Mouse (Mus musculus): ENCODE measurements around the gene Rbfox1. TPM values are rescaled to one million over a fixed set of nuclear protein-coding genes. Genes with fewer than 3 reads are reported as not detected.

Rbfox1 gene
- total and polyA plus RNA-seq, 2 experiments from 2014 or later: 129 to 214 TPM

GRCm38 (mm10) chr16:7282257-7282656 lies 1397.1 kb downstream of the Rbfox1 start:
- 48% methylated on average over 7 of the region's 7 CpGs for WGBS
- Histone ChIP-seq H3K4me1 (ENCODE audit: insufficient read depth) (no peaks in the 10 kb centered on the region), H3K9me3 (ENCODE audit: low read length) (no peaks in the 10 kb centered on the region), H3K4me2 (ENCODE audit: low read depth) (no peak overlapping the region), H3K36me3 (ENCODE audit: insufficient read depth) (no peaks in the 10 kb centered on the region), H3K27me3 (ENCODE audit: insufficient read depth, low read length) (no peaks in the 10 kb centered on the region), H3K9ac (no peak overlapping the region), H3K27ac (ENCODE audit: low read depth, low read length) (no peak overlapping the region), H3K4me3 (ENCODE audit: low read depth, low read length) (no peak overlapping the region)
- peak; percentile 76 for ATAC-seq
- no peak for TF ChIP-seq CTCF (IDR thresholded peaks at IDR 0.05; ENCODE audit: low read depth)
- peak; percentile 60 for DNase-seq

GRCm38 (mm10) chr16:7292985-7293805 lies 1408.0 kb downstream of the Rbfox1 start:
- DNase-seq (peak; percentile 15), ATAC-seq (no peak)
- TF ChIP-seq CTCF (IDR thresholded peaks at IDR 0.05; ENCODE audit: low read depth): no peak
- H3K27ac ChIP-seq (ENCODE audit: low read depth, low read length): no peak overlapping the region
- 47% methylated on average over 16 of the region's 16 CpGs for WGBS
- no peak overlapping the region for H3K4me3 ChIP-seq (ENCODE audit: low read depth, low read length)
- H3K4me2 ChIP-seq (ENCODE audit: low read depth): no peak overlapping the region
- no peak overlapping the region for H3K9ac ChIP-seq
- no peaks in the 10 kb centered on the region for H3K4me1 ChIP-seq (ENCODE audit: insufficient read depth)
- H3K36me3 ChIP-seq (ENCODE audit: insufficient read depth): no peaks in the 10 kb centered on the region
- no peaks in the 10 kb centered on the region for H3K9me3 ChIP-seq (ENCODE audit: low read length)
- no peaks in the 10 kb centered on the region for H3K27me3 ChIP-seq (ENCODE audit: insufficient read depth, low read length)

- Histone ChIP-seq H3K9ac (no peak overlapping the region), H3K9me3 (ENCODE audit: low read length) (no peaks in the 10 kb centered on the region), H3K27ac (ENCODE audit: low read depth, low read length) (no peak overlapping the region), H3K4me2 (ENCODE audit: low read depth) (no peak overlapping the region), H3K27me3 (ENCODE audit: insufficient read depth, low read length) (no peaks in the 10 kb centered on the region), H3K4me1 (ENCODE audit: insufficient read depth) (no peaks in the 10 kb centered on the region), H3K36me3 (ENCODE audit: insufficient read depth) (no peaks in the 10 kb centered on the region), H3K4me3 (ENCODE audit: low read depth, low read length) (no peak overlapping the region)
- no peak for TF ChIP-seq CTCF (IDR thresholded peaks at IDR 0.05; ENCODE audit: low read depth)
- no peak for ATAC-seq
- 76% methylated on average over 3 of the region's 3 CpGs for WGBS
- DNase-seq: no peak
These were observed 1417.3 kb downstream of the Rbfox1 start for GRCm38 (mm10) chr16:7302416-7302815.

- no peak overlapping the region for H3K4me2 ChIP-seq (ENCODE audit: low read depth)
- 76% methylated on average over 3 of the region's 3 CpGs for WGBS
- TF ChIP-seq CTCF (IDR thresholded peaks at IDR 0.05; ENCODE audit: low read depth): no peak
- H3K27ac ChIP-seq (ENCODE audit: low read depth, low read length): no peak overlapping the region
- H3K27me3 ChIP-seq (ENCODE audit: insufficient read depth, low read length): no peaks in the 10 kb centered on the region
- H3K9ac ChIP-seq: no peak overlapping the region
- H3K9me3 ChIP-seq (ENCODE audit: low read length): no peaks in the 10 kb centered on the region
- H3K4me1 ChIP-seq (ENCODE audit: insufficient read depth): no peaks in the 10 kb centered on the region
- no peak overlapping the region for H3K4me3 ChIP-seq (ENCODE audit: low read depth, low read length)
- no peak for ATAC-seq
- DNase-seq: no peak
- H3K36me3 ChIP-seq (ENCODE audit: insufficient read depth): no peaks in the 10 kb centered on the region
These were observed 1444.0 kb downstream of the Rbfox1 start for GRCm38 (mm10) chr16:7329196-7329595.

- H3K4me3 ChIP-seq (ENCODE audit: low read depth, low read length): no peak overlapping the region
- no peak overlapping the region for H3K4me2 ChIP-seq (ENCODE audit: low read depth)
- TF ChIP-seq CTCF (IDR thresholded peaks at IDR 0.05; ENCODE audit: low read depth): no peak
- H3K36me3 ChIP-seq (ENCODE audit: insufficient read depth): no peaks in the 10 kb centered on the region
- DNase-seq (no peak), ATAC-seq (no peak)
- 41% methylated on average over 4 of the region's 4 CpGs for WGBS
- 0 out of 2 replicates have a peak, but pooled peaks cover 3% of the 10 kb centered on the region for H3K4me1 ChIP-seq (ENCODE audit: insufficient read depth)
- H3K27ac ChIP-seq (ENCODE audit: low read depth, low read length): no peak overlapping the region
- H3K27me3 ChIP-seq (ENCODE audit: insufficient read depth, low read length): no peaks in the 10 kb centered on the region
- H3K9me3 ChIP-seq (ENCODE audit: low read length): no peaks in the 10 kb centered on the region
- H3K9ac ChIP-seq: no peak overlapping the region
These were observed 1456.0 kb downstream of the Rbfox1 start for GRCm38 (mm10) chr16:7341186-7341585.

GRCm38 (mm10) chr16:7345298-7345697 lies 1460.1 kb downstream of the Rbfox1 start:
- DNase-seq: peak; percentile 62

GRCm38 (mm10) chr16:7346001-7346625 lies 1461.0 kb downstream of the Rbfox1 start:
- WGBS: 16% methylated on average over 11 of the region's 11 CpGs
- TF ChIP-seq CTCF (IDR thresholded peaks at IDR 0.05; ENCODE audit: low read depth): no peak
- no peak for ATAC-seq

More at GRCm38 (mm10) chr16:7345298-7345697, 1460.1 kb downstream of the Rbfox1 start:
- peak; percentile 72 for ATAC-seq
- 0 out of 2 replicates have a peak, but pooled peaks cover 3% of the 10 kb centered on the region for H3K4me1 ChIP-seq (ENCODE audit: insufficient read depth)
- no peak overlapping the region for H3K9ac ChIP-seq
- H3K27ac ChIP-seq (ENCODE audit: low read depth, low read length): no peak overlapping the region
- no peak overlapping the region for H3K4me3 ChIP-seq (ENCODE audit: low read depth, low read length)
- 34% methylated on average over 3 of the region's 3 CpGs for whole genome bisulfite sequencing
- no peak overlapping the region for H3K4me2 ChIP-seq (ENCODE audit: low read depth)
- H3K9me3 ChIP-seq (ENCODE audit: low read length): no peaks in the 10 kb centered on the region
- H3K27me3 ChIP-seq (ENCODE audit: insufficient read depth, low read length): 0 out of 2 replicates have a peak, but pooled peaks cover 2% of the 10 kb centered on the region
- H3K36me3 ChIP-seq (ENCODE audit: insufficient read depth): no peaks in the 10 kb centered on the region
- no peak for TF ChIP-seq CTCF (IDR thresholded peaks at IDR 0.05; ENCODE audit: low read depth)

More at GRCm38 (mm10) chr16:7346001-7346625, 1461.0 kb downstream of the Rbfox1 start:
- H3K9ac ChIP-seq: no peak overlapping the region
- no peaks in the 10 kb centered on the region for H3K9me3 ChIP-seq (ENCODE audit: low read length)
- no peak overlapping the region for H3K4me3 ChIP-seq (ENCODE audit: low read depth, low read length)
- DNase-seq: no peak
- no peaks in the 10 kb centered on the region for H3K36me3 ChIP-seq (ENCODE audit: insufficient read depth)
- no peak overlapping the region for H3K27ac ChIP-seq (ENCODE audit: low read depth, low read length)
- 0 out of 2 replicates have a peak, but pooled peaks cover 2% of the 10 kb centered on the region for H3K27me3 ChIP-seq (ENCODE audit: insufficient read depth, low read length)
- no peak overlapping the region for H3K4me2 ChIP-seq (ENCODE audit: low read depth)
- H3K4me1 ChIP-seq (ENCODE audit: insufficient read depth): 0 out of 2 replicates have a peak, but pooled peaks cover 3% of the 10 kb centered on the region

All from forebrain, postnatal 0 days (tissue).